Mouse (Mus musculus): ENCODE results near the gene Spdl1. TPM values are rescaled to one million over a fixed set of nuclear protein-coding genes. Genes with fewer than 3 reads are reported as not detected.

The Spdl1 gene
- total and polyA plus RNA-seq, 3 experiments: 45.2 to 72.8 (median 61.1) TPM

GRCm38 (mm10) chr11:34840283-34840682 lies 6.8 kb upstream of the Spdl1 start:
- dilution Hi-C loops (cut with MboI; ENCODE audit: extremely low pct_ligation_motif_present, extremely low pct_unique_long_range_greater_than_20kb, low sequenced_read_pairs): no loop called here

GRCm38 (mm10) chr11:34839051-34839450 lies 5.6 kb upstream of the Spdl1 start:
- no peaks in the 10 kb centered on the region for H3K9me3 ChIP-seq (replicated peaks; ENCODE audit: low read length)
- no peak for DNase-seq (ENCODE audit: extremely low read depth)
- in situ Hi-C loops (cut with MboI; ENCODE audit: low pct_ligation_motif_present, low pct_unique_long_range_greater_than_20kb, low sequenced_read_pairs) (loop anchor here (25.0 kb wide), 1 partner anchor 998 kb away; the partner anchor contains the start of gene Rars), dilution Hi-C loops (cut with MboI; ENCODE audit: extremely low pct_ligation_motif_present, extremely low pct_unique_long_range_greater_than_20kb, low sequenced_read_pairs) (no loop called here)
- H3K27me3 ChIP-seq (replicated peaks): peaks cover 14% of the 10 kb centered on the region
- H3K4me2 ChIP-seq (ENCODE audit: insufficient read depth, low read depth, poor library complexity, severe bottlenecking): no peak overlapping the region
- H3K27ac ChIP-seq (ENCODE audit: insufficient read depth, low read depth): no peak overlapping the region
- no peaks in the 10 kb centered on the region for H3K36me3 ChIP-seq (replicated peaks in 1 of 2; ENCODE audit: control insufficient read depth in 1 of 2, insufficient read depth in 1 of 2, low read length in 1 of 2)
- no peaks in the 10 kb centered on the region for H3K79me2 ChIP-seq (replicated peaks; ENCODE audit: control insufficient read depth, extremely low read depth, insufficient read depth, poor library complexity, severe bottlenecking)
- no peak overlapping the region for H3K4me3 ChIP-seq (replicated peaks in 1 of 3; ENCODE audit: low read depth in 2 of 3, low read length in 2 of 3, poor library complexity in 1 of 3)
- TF ChIP-seq CTCF (conservative IDR thresholded peaks at IDR 0.05 in 1 of 2, IDR thresholded peaks at IDR 0.05 in 1 of 2; ENCODE audit: low read depth in 2 of 2, low read length in 2 of 2): no peak
- TF ChIP-seq JUND (conservative IDR thresholded peaks at IDR 0.05; ENCODE audit: low read depth, low read length): no peak
- no peak for TF ChIP-seq ZNF384 (IDR thresholded peaks at IDR 0.05; ENCODE audit: low read depth, low read length)
- TF ChIP-seq ZMIZ1 (IDR thresholded peaks at IDR 0.05; ENCODE audit: low read depth, low read length): no peak
- no peak for TF ChIP-seq ETS1 (conservative IDR thresholded peaks at IDR 0.05; ENCODE audit: low read depth, low read length)
- no peak for TF ChIP-seq BHLHE40 (IDR thresholded peaks at IDR 0.05; ENCODE audit: low read depth, low read length)
- TF ChIP-seq IRF4 (IDR thresholded peaks at IDR 0.05; ENCODE audit: low read depth, low read length): no peak
- H3K9ac ChIP-seq (ENCODE audit: insufficient read depth, low read depth): no peak overlapping the region
- H3K4me1 ChIP-seq (ENCODE audit: control insufficient read depth in 1 of 2, insufficient read depth in 2 of 2): peaks cover 0 to 10% of the 10 kb centered on the region in 2 experiments; a peak in 2 of 4 replicates

More at GRCm38 (mm10) chr11:34840283-34840682, 6.8 kb upstream of the Spdl1 start:
- no peak for DNase-seq (ENCODE audit: extremely low read depth)
- Histone ChIP-seq H3K27ac (ENCODE audit: insufficient read depth, low read depth) (no peak overlapping the region), H3K9me3 (replicated peaks; ENCODE audit: low read length) (no peaks in the 10 kb centered on the region), H3K4me2 (ENCODE audit: insufficient read depth, low read depth, poor library complexity, severe bottlenecking) (no peak overlapping the region), H3K27me3 (replicated peaks) (peaks cover 19% of the 10 kb centered on the region), H3K4me3 (replicated peaks in 1 of 3; ENCODE audit: low read depth in 2 of 3, low read length in 2 of 3, poor library complexity in 1 of 3) (no peak overlapping the region), H3K79me2 (replicated peaks; ENCODE audit: control insufficient read depth, extremely low read depth, insufficient read depth, poor library complexity, severe bottlenecking) (no peaks in the 10 kb centered on the region), H3K4me1 (ENCODE audit: control insufficient read depth in 1 of 2, insufficient read depth in 2 of 2) (no peaks in the 10 kb centered on the region), H3K9ac (ENCODE audit: insufficient read depth, low read depth) (no peak overlapping the region), H3K36me3 (replicated peaks in 1 of 2; ENCODE audit: control insufficient read depth in 1 of 2, insufficient read depth in 1 of 2, low read length in 1 of 2) (no peaks in the 10 kb centered on the region)
- in situ Hi-C loops (cut with MboI; ENCODE audit: low pct_ligation_motif_present, low pct_unique_long_range_greater_than_20kb, low sequenced_read_pairs): loop anchor here (25.0 kb wide), 1 partner anchor 997 kb away; the partner anchor contains the start of gene Rars
- TF ChIP-seq CHD1 (IDR thresholded peaks at IDR 0.05; ENCODE audit: low read depth, low read length) (no peak), MXI1 (IDR thresholded peaks at IDR 0.05; ENCODE audit: low read depth, low read length) (no peak), MAFK (IDR thresholded peaks at IDR 0.05; ENCODE audit: insufficient replicate concordance, low read length) (no peak), ZKSCAN1 (IDR thresholded peaks at IDR 0.05; ENCODE audit: borderline replicate concordance, low read depth, low read length) (no peak), RCOR1 (conservative IDR thresholded peaks at IDR 0.05; ENCODE audit: low read depth, low read length) (no peak)

GRCm38 (mm10) chr11:34836272-34836671 lies 2.8 kb upstream of the Spdl1 start:
- Histone ChIP-seq H3K4me1 (ENCODE audit: control insufficient read depth in 1 of 2, insufficient read depth in 2 of 2) (peaks cover 2 to 23% of the 10 kb centered on the region in 2 experiments; a peak in 3 of 4 replicates), H3K79me2 (replicated peaks; ENCODE audit: control insufficient read depth, extremely low read depth, insufficient read depth, poor library complexity, severe bottlenecking) (peaks cover 21% of the 10 kb centered on the region), H3K27me3 (replicated peaks) (peaks cover 9% of the 10 kb centered on the region), H3K27ac (ENCODE audit: insufficient read depth, low read depth) (no peak overlapping the region), H3K9me3 (replicated peaks; ENCODE audit: low read length) (no peaks in the 10 kb centered on the region), H3K4me3 (replicated peaks in 1 of 3; ENCODE audit: low read depth in 2 of 3, low read length in 2 of 3, poor library complexity in 1 of 3) (no peak overlapping the region), H3K36me3 (replicated peaks in 1 of 2; ENCODE audit: control insufficient read depth in 1 of 2, insufficient read depth in 1 of 2, low read length in 1 of 2) (peaks cover 0 to 4% of the 10 kb centered on the region in 2 experiments), H3K9ac (ENCODE audit: insufficient read depth, low read depth) (no peak overlapping the region), H3K4me2 (ENCODE audit: insufficient read depth, low read depth, poor library complexity, severe bottlenecking) (no peak overlapping the region)
- peak; percentile 45 for DNase-seq (ENCODE audit: extremely low read depth)
- in situ Hi-C loops (cut with MboI; ENCODE audit: low pct_ligation_motif_present, low pct_unique_long_range_greater_than_20kb, low sequenced_read_pairs) (loop anchor here (25.0 kb wide), 1 partner anchor 1001 kb away; the partner anchor contains the start of gene Rars), dilution Hi-C loops (cut with MboI; ENCODE audit: extremely low pct_ligation_motif_present, extremely low pct_unique_long_range_greater_than_20kb, low sequenced_read_pairs) (no loop called here)
- TF ChIP-seq RAD21 (IDR thresholded peaks at IDR 0.05; ENCODE audit: low read depth, low read length) (peak; percentile 65), ELF1 (IDR thresholded peaks at IDR 0.05; ENCODE audit: low read depth, low read length) (0 out of 2 replicates have a peak, but pooled peaks have one; percentile 7), SMC3 (IDR thresholded peaks at IDR 0.05; ENCODE audit: low read depth, low read length) (peak; percentile 49), CTCF (conservative IDR thresholded peaks at IDR 0.05 in 1 of 2, IDR thresholded peaks at IDR 0.05 in 1 of 2; ENCODE audit: low read depth in 2 of 2, low read length in 2 of 2) (peak; percentile 26 to 71; a peak in 3 of 4 replicates), TBP (conservative IDR thresholded peaks at IDR 0.05; ENCODE audit: low read depth, low read length) (no peak)

Data from CH12.LX (cell line).